Mouse (Mus musculus) bone marrow, adult 2 months (tissue): ENCODE measurements at regions not wholly inside any gene's neighbourhood (a gene's known extent, or its start where the extent isn't known, plus 50 kb on each side); places are given as distances from the start of the nearest gene placed in this dataset.

Experiments
- H3K27ac ChIP-seq: fragments of 200-500 bp; 2 replicates; pipeline ENCODE4 v1.5.1; 2012; ENCODE audit warnings: low read depth, mild to moderate bottlenecking, control low read depth, inconsistent platforms, low read length; ENCODE audit not compliant: control insufficient read depth, poor library complexity, insufficient read depth
- H3K4me1 ChIP-seq: fragments of 200-500 bp; 2 replicates; pipeline ENCODE4 v1.6.1; 2011; ENCODE audit warnings: low read length; ENCODE audit not compliant: control insufficient read depth, insufficient read depth
- H3K4me3 ChIP-seq: fragments of 200-500 bp; replicated peaks from 2 replicates; pipeline ENCODE3; 2011; ENCODE audit warnings: mild to moderate bottlenecking, low read depth, low read length, control low read depth; ENCODE audit not compliant: control insufficient read depth
- CTCF ChIP-seq: fragments of 200-500 bp; IDR thresholded peaks from 2 replicates; pipeline ENCODE4 v1.5.1; 2011; ENCODE audit warnings: low read length, control low read depth; ENCODE audit not compliant: control insufficient read depth, insufficient read depth
- POLR2A ChIP-seq: fragments of 200-500 bp; IDR thresholded peaks from 2 replicates; pipeline ENCODE4 v1.6.1; 2011; ENCODE audit warnings: low read depth, mild to moderate bottlenecking, control low read depth, low read length, borderline replicate concordance; ENCODE audit not compliant: control insufficient read depth
- WGBS: fragments of 180-500 bp; shearing (Covaris S2); methylation state at CpG from one replicate; pipeline ENCODE4 v1.1.7; 2018; 5-methylcytosine and 5-hydroxymethylcytosine counted together

DNA sequence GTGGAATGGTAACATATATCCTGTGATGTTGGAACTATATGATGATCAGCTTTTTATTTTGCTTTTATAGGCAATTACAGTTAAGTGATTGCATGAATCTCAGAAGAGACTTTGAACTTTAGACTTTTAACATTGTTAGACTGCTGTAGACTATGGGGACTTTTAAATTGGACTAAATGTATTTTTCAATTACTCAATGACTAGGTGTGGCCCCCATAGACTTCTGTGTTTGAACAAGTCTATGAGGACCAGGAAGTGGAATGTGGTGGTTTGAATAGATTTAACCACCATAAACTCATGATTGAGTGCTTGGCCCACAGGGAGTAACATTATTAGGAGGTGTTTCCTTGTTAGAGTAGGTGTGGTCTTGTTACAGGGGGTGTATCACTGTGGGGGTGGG lies 93.9 kb upstream of the Rps6ka3 start:
- Histone ChIP-seq H3K4me3 (no peak overlapping the region), H3K4me1 (no peaks in the 10 kb centered on the region), H3K27ac (no peak overlapping the region)
- TF ChIP-seq POLR2A (no peak), CTCF (no peak)

- 34% methylated on average over 4 of the region's 4 CpGs for WGBS
- Histone ChIP-seq H3K4me3 (no peak overlapping the region), H3K27ac (no peak overlapping the region), H3K4me1 (no peaks in the 10 kb centered on the region)
- TF ChIP-seq CTCF (no peak), POLR2A (no peak)
These were observed 69.6 kb upstream of the Rps6ka3 start for GRCm38 (mm10) chrX:159140554-159140953.

GRCm38 (mm10) chrX:159143278-159143677 lies 66.8 kb upstream of the Rps6ka3 start:
- WGBS: 74% methylated on average over 4 of the region's 4 CpGs
- H3K4me3 ChIP-seq: no peak overlapping the region
- no peak for TF ChIP-seq CTCF
- TF ChIP-seq POLR2A: no peak
- H3K27ac ChIP-seq: no peak overlapping the region
- H3K4me1 ChIP-seq: no peaks in the 10 kb centered on the region

- no peak overlapping the region for H3K4me3 ChIP-seq
- H3K4me1 ChIP-seq: no peaks in the 10 kb centered on the region
- TF ChIP-seq POLR2A: no peak
- no peak for TF ChIP-seq CTCF
- WGBS: 39% methylated on average over 3 of the region's 3 CpGs
- H3K27ac ChIP-seq: no peak overlapping the region
These were observed 65.4 kb upstream of the Rps6ka3 start for GRCm38 (mm10) chrX:159144674-159145073.

GRCm38 (mm10) chrX:159145212-159145611 lies 64.9 kb upstream of the Rps6ka3 start:
- TF ChIP-seq CTCF: no peak
- no peak for TF ChIP-seq POLR2A
- WGBS: 29% methylated on average over 4 of the region's 4 CpGs
- no peaks in the 10 kb centered on the region for H3K4me1 ChIP-seq
- H3K27ac ChIP-seq: no peak overlapping the region
- no peak overlapping the region for H3K4me3 ChIP-seq

GRCm38 (mm10) chrX:159155786-159156185 lies 54.3 kb upstream of the Rps6ka3 start:
- Histone ChIP-seq H3K4me3 (no peak overlapping the region), H3K27ac (no peak overlapping the region), H3K4me1 (no peaks in the 10 kb centered on the region)
- 24% methylated on average over 5 of the region's 5 CpGs for WGBS
- no peak for TF ChIP-seq CTCF
- TF ChIP-seq POLR2A: no peak

DNA sequence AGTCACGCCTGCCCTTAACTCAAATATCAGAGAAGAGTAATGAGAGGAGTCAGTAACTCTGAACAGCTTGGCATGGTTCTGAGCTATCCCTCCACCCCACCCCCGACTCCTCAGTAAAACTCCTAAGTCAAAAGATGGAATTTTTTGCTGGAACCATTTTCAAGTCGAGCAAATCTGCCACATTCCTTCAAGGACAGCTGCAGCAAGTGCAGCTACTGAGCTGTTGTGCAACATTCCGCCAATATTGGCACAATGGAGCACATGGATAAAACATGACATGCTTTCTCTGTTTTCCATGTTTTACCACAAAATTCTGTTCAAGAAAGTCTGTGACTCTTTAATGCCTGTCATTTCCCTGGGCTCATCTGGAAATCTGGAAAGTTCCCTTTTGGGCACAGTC lies 53.1 kb upstream of the Rps6ka3 start:
- no peak for TF ChIP-seq CTCF
- no peak for TF ChIP-seq POLR2A
- H3K27ac ChIP-seq: no peak overlapping the region
- WGBS: 56% methylated on average over 4 of the region's 4 CpGs

DNA sequence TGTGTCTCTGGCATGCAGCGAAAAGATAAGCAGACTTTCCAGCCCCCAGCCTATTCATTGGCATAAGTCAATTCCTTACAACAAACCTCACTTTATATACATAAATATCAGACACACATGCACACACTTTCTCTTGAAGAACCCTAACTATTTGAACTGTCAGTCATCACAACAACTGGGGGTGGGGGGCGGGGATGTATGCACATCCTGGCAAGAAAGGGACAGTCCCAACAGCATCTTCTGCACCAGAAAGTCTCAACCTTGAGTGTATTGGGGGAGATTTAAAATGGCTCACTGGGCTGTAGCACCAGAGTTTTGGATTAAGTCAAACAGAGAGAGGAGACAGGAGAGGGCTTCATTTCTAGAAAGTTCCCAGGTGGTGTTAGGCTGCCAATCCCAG lies 50.4 kb upstream of the Rps6ka3 start:
- no peak overlapping the region for H3K27ac ChIP-seq
- 79% methylated on average over 2 of the region's 2 CpGs for WGBS
- TF ChIP-seq POLR2A: no peak
- no peak for TF ChIP-seq CTCF
- no peak overlapping the region for H3K4me3 ChIP-seq
- no peaks in the 10 kb centered on the region for H3K4me1 ChIP-seq

More for the DNA sequence above, 53.1 kb upstream of the Rps6ka3 start:
- H3K4me1 ChIP-seq: no peaks in the 10 kb centered on the region
- H3K4me3 ChIP-seq: no peak overlapping the region
